Mouse (Mus musculus) MEL (cell line): ENCODE results near the gene Arhgef7. TPM values are rescaled to one million over a fixed set of nuclear protein-coding genes. Genes with fewer than 3 reads are reported as not detected.

Source experiments
- DNase-seq: peaks from one replicate; pipeline ENCODE4 v3.0.0; 2011; ENCODE audit warnings: low read depth, low spot score
- H3K27ac ChIP-seq: 2 replicates; pipeline ENCODE4 v1.5.1; 2012; ENCODE audit warnings: low read depth, mild to moderate bottlenecking, control low read depth, low read length, moderate library complexity; ENCODE audit not compliant: control insufficient read depth
- H3K27me3 ChIP-seq, 2 experiments: fragments of 150-350 bp in 1 of 2; sonication (generic) in 1 of 2; 2 replicates each; pipeline ENCODE4 v1.6.1; 2012; ENCODE audit warnings: low read length in 2 of 2, mild to moderate bottlenecking in 2 of 2, improper control_type of control experiment in 1 of 2, moderate library complexity in 1 of 2; ENCODE audit not compliant: insufficient read depth in 2 of 2, control insufficient read depth in 1 of 2
- H3K36me3 ChIP-seq, 2 experiments: 2 replicates each; pipeline ENCODE4 v1.6.1; 2012 to 2014; ENCODE audit warnings: low read length in 2 of 2, improper control_type of control experiment in 1 of 2, inconsistent platforms in 1 of 2, mild to moderate bottlenecking in 1 of 2; ENCODE audit not compliant: insufficient read depth in 2 of 2, control insufficient read depth in 1 of 2
- H3K4me1 ChIP-seq, 2 experiments: fragments of 150-350 bp in 1 of 2; sonication (generic) in 1 of 2; 2 replicates each; pipeline ENCODE4 v1.6.1; 2012; ENCODE audit warnings: low read length in 2 of 2, improper control_type of control experiment in 1 of 2, mild to moderate bottlenecking in 1 of 2; ENCODE audit not compliant: insufficient read depth in 2 of 2, control insufficient read depth in 1 of 2
- H3K4me3 ChIP-seq, 2 experiments: fragments of 150-350 bp in 1 of 2; sonication (generic) in 1 of 2; 2 replicates each; pipeline ENCODE4 v1.5.1; 2012; ENCODE audit warnings: low read depth in 2 of 2, low read length in 2 of 2, mild to moderate bottlenecking in 2 of 2, moderate library complexity in 2 of 2, control low read depth in 1 of 2, improper control_type of control experiment in 1 of 2; ENCODE audit not compliant: control insufficient read depth in 1 of 2, insufficient read depth in 1 of 2
- H3K79me2 ChIP-seq: 2 replicates; pipeline ENCODE4 v1.6.1; 2012; ENCODE audit warnings: mild to moderate bottlenecking, low read length, moderate library complexity; ENCODE audit not compliant: control insufficient read depth, poor library complexity, insufficient read depth
- H3K9ac ChIP-seq: 2 replicates; pipeline ENCODE4 v1.6.1; 2012; ENCODE audit warnings: low read depth, mild to moderate bottlenecking, control low read depth, low read length, moderate library complexity; ENCODE audit not compliant: control insufficient read depth, poor library complexity, severe bottlenecking
- H3K9me3 ChIP-seq: fragments of 150-350 bp; sonication (generic); replicated peaks from 2 replicates; pipeline ENCODE4 v1.6.1; 2012; ENCODE audit warnings: mild to moderate bottlenecking, low read length, improper control_type of control experiment, moderate library complexity; ENCODE audit not compliant: insufficient read depth
- CHD1 ChIP-seq: IDR thresholded peaks from 2 replicates; pipeline ENCODE4 v1.6.1; 2012; ENCODE audit warnings: low read depth, mild to moderate bottlenecking, inconsistent platforms, low read length, improper control_type of control experiment
- CTCF ChIP-seq, 3 experiments: IDR thresholded peaks in 2 of 3; conservative IDR thresholded peaks in 1 of 3; 2 replicates each; pipeline ENCODE4 v1.5.1; 2011 to 2012; ENCODE audit warnings: low read length in 3 of 3, low read depth in 2 of 3, mild to moderate bottlenecking in 2 of 3, improper control_type of control experiment in 1 of 3, inconsistent platforms in 1 of 3, mixed read lengths in 1 of 3, moderate library complexity in 1 of 3; ENCODE audit not compliant: control insufficient read depth in 1 of 3, insufficient read depth in 1 of 3, poor library complexity in 1 of 3, severe bottlenecking in 1 of 3
- EP300 ChIP-seq, 2 experiments: IDR thresholded peaks; 2 replicates each; pipeline ENCODE4 v1.6.1; 2011; ENCODE audit warnings: improper control_type of control experiment in 2 of 2, low read length in 2 of 2, low read depth in 1 of 2, mild to moderate bottlenecking in 1 of 2
- ETS1 ChIP-seq: IDR thresholded peaks from 2 replicates; pipeline ENCODE4 v1.6.1; 2012; ENCODE audit warnings: low read depth, mild to moderate bottlenecking, inconsistent platforms, low read length, improper control_type of control experiment, moderate library complexity
- GATA1 ChIP-seq: IDR thresholded peaks from 2 replicates; pipeline ENCODE4 v1.6.1; 2011; ENCODE audit warnings: low read depth, low read length, improper control_type of control experiment
- MAX ChIP-seq: IDR thresholded peaks from 2 replicates; pipeline ENCODE4 v1.6.1; 2011; ENCODE audit warnings: low read length, improper control_type of control experiment
- NELFE ChIP-seq: IDR thresholded peaks from 2 replicates; pipeline ENCODE4 v1.6.1; 2011; ENCODE audit warnings: low read depth, low read length, improper control_type of control experiment
- POLR2A ChIP-seq, 2 experiments: IDR thresholded peaks; 2 replicates each; pipeline ENCODE4 v1.6.1; 2011 to 2012; ENCODE audit warnings: low read length in 2 of 2, mild to moderate bottlenecking in 2 of 2, control low read depth in 1 of 2, improper control_type of control experiment in 1 of 2, low read depth in 1 of 2, moderate library complexity in 1 of 2; ENCODE audit not compliant: control insufficient read depth in 1 of 2, insufficient read depth in 1 of 2, poor library complexity in 1 of 2
- POLR2AphosphoS5 ChIP-seq: IDR thresholded peaks from 2 replicates; pipeline ENCODE4 v1.6.1; 2012; ENCODE audit warnings: low read depth, borderline replicate concordance, mild to moderate bottlenecking, inconsistent platforms, low read length, moderate library complexity, mixed read lengths
- SIN3A ChIP-seq: IDR thresholded peaks from 2 replicates; pipeline ENCODE4 v1.6.1; 2012; ENCODE audit warnings: low read length, improper control_type of control experiment, inconsistent platforms
- TAL1 ChIP-seq: IDR thresholded peaks from 2 replicates; pipeline ENCODE4 v1.6.1; 2012; ENCODE audit warnings: mild to moderate bottlenecking, inconsistent platforms, low read length, moderate library complexity, mixed read lengths
- UBTF ChIP-seq: IDR thresholded peaks from 2 replicates; pipeline ENCODE4 v1.6.1; 2012; ENCODE audit warnings: low read depth, mild to moderate bottlenecking, inconsistent platforms, low read length, improper control_type of control experiment, moderate library complexity, borderline replicate concordance; ENCODE audit not compliant: insufficient read depth
- USF1 ChIP-seq: IDR thresholded peaks from 2 replicates; pipeline ENCODE4 v1.6.1; 2014; ENCODE audit warnings: low read depth, mild to moderate bottlenecking, inconsistent platforms, low read length, improper control_type of control experiment, moderate library complexity
- ZC3H11A ChIP-seq: IDR thresholded peaks from 2 replicates; pipeline ENCODE4 v1.6.1; 2012; ENCODE audit warnings: low read depth, mild to moderate bottlenecking, inconsistent platforms, low read length, improper control_type of control experiment
- ZKSCAN1 ChIP-seq: IDR thresholded peaks from 2 replicates; pipeline ENCODE4 v1.6.1; 2012; ENCODE audit warnings: low read depth, mild to moderate bottlenecking, inconsistent platforms, low read length, improper control_type of control experiment, moderate library complexity
- polyA plus RNA-seq, 2 experiments: library from polyadenylated mRNA; stranded (reverse) in 1 of 2; unstranded in 1 of 2; fragments of >175 nt in 1 of 2; fragments of >200 nt in 1 of 2; gene quantifications; 2 replicates each; pipeline versions ENCODE4 v1.2.1 to v1.2.4; 2012; ENCODE audit warnings: low replicate concordance in 2 of 2, low read depth in 1 of 2; ENCODE audit not compliant: insufficient read length in 2 of 2, insufficient read depth in 1 of 2, missing spikeins in 1 of 2
- total RNA-seq: library from RNA; depleted of rRNA; stranded (reverse); fragments of 300-350 nt; gene quantifications from 2 replicates; pipeline ENCODE4 v1.2.3, GENCODE M21; 2012

The Arhgef7 gene
- total and polyA plus RNA-seq, 3 experiments, result 21.0 to 36.8 TPM; not detected in 1

DNA sequence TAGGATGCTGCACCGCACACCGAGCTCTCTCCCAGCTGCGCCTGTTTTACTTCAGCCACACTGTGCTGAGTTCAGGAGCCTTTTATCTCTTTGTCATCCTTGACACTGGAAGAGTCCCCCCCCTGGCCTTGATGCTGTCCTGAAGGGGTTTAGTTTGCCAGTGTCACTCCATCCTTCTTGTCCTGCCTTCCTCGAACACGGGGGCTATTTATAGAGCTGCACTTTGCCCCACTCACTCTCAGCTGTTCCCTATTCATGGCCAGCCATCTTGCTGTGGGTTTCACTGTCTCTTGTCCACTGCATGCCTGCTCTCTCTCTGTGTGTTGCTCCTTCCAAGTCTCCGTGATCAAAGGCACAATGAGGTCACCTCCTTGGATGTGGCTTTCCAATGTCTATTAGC lies 22.0 kb downstream of the Arhgef7 start:
- no peak overlapping the region for H3K9ac ChIP-seq
- H3K4me1 ChIP-seq, result no peaks in the 10 kb centered on the region
- DNase-seq, result no peak
- peaks cover 0 to 3% of the 10 kb centered on the region in 2 experiments; a peak in 2 of 4 replicates for H3K27me3 ChIP-seq
- no peaks in the 10 kb centered on the region for H3K36me3 ChIP-seq
- H3K27ac ChIP-seq, result no peak overlapping the region
- no peak overlapping the region for H3K4me3 ChIP-seq
- no peaks in the 10 kb centered on the region for H3K9me3 ChIP-seq
- H3K79me2 ChIP-seq, result no peaks in the 10 kb centered on the region
- TF ChIP-seq EP300 (IDR thresholded peaks at IDR 0.05; ENCODE audit: low read depth in 1 of 2, low read length in 2 of 2) (no peak), SIN3A (no peak), TAL1 (no peak), USF1 (no peak), POLR2AphosphoS5 (no peak), ETS1 (no peak), POLR2A (IDR thresholded peaks at IDR 0.05; ENCODE audit: control insufficient read depth in 1 of 2, insufficient read depth in 1 of 2, low read depth in 1 of 2, low read length in 2 of 2, poor library complexity in 1 of 2) (no peak), GATA1 (no peak), CHD1 (no peak)

DNA sequence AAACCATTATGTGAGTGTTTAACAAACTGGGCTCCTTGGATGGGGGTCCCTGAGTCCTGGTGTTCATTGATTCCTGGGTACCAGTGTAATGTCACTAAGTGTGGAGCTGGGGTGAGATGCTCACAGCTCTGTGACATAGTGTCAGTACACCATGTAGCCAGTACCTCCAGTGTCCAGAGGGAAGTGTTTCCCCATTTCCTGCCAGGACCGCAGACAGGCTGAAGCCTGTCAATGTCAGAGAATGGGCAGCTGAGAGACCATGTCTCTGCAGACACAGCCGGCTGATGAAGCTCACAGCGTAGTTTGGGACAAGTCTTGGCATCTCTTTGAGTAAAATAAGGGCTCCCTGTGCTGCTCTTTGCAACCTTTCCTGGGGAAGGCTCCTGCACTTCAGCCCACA lies 24.8 kb downstream of the Arhgef7 start:
- no peak overlapping the region for H3K27ac ChIP-seq
- DNase-seq, result no peak
- peaks cover 0 to 2% of the 10 kb centered on the region in 2 experiments; a peak in 1 of 4 replicates for H3K27me3 ChIP-seq
- no peaks in the 10 kb centered on the region for H3K9me3 ChIP-seq
- H3K4me1 ChIP-seq, result peaks cover 3 to 6% of the 10 kb centered on the region in 2 experiments
- H3K9ac ChIP-seq, result no peak overlapping the region
- no peaks in the 10 kb centered on the region for H3K79me2 ChIP-seq
- H3K4me3 ChIP-seq, result no peak overlapping the region
- TF ChIP-seq MAX (no peak), CHD1 (no peak), CTCF (IDR thresholded peaks at IDR 0.05 in 2 of 3, conservative IDR thresholded peaks at IDR 0.05 in 1 of 3; ENCODE audit: control insufficient read depth in 1 of 3, insufficient read depth in 1 of 3, low read depth in 2 of 3, low read length in 3 of 3, poor library complexity in 1 of 3, severe bottlenecking in 1 of 3) (no peak), ZKSCAN1 (no peak), NELFE (no peak), ZC3H11A (no peak), SIN3A (no peak), UBTF (no peak)
- peaks cover 0 to 8% of the 10 kb centered on the region in 2 experiments; a peak in 2 of 4 replicates for H3K36me3 ChIP-seq
